In the genomic region with DNA sequence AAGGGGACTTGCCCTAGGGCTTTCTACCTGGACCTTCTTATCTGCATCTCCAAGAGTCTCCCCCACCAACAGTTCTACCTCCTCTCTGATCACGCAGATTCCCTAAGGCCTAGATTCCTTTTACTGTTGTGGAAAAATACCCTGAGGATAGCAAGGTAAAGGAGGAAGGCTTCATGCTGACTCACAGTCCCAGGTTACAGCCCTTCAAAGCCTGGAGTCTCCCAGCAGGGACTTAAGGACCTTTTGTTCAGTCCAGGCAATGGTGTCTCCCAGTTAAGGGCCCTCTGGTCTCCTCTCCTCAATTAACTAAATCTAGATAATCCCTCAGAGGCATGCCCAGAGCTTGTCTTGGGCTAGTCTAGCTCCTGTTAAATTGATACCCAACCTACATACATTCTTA, we compare ENCODE assay signal across 8 mouse cellular contexts. TPM values are rescaled to one million over a fixed set of nuclear protein-coding genes. Genes with fewer than 3 reads are reported as not detected.
DNase-seq lines count a peak whose midpoint lies in the region; ATAC-seq and TF ChIP-seq lines count a peak whose summit lies in the region.
"Had no signal": no experiment of that assay in that cellular context is flagged by ENCODE, and none has a peak within 500 bp of the region (broad histone marks: within the 10 kb centered on the region; RNA-seq: fewer than 3 reads in every experiment).

No protein-coding gene starts in this region.

- H3K4me1 ChIP-seq in lung, postnatal 0 days (ENCODE audit: insufficient read depth, low read depth, low read length), result 0 out of 2 replicates have a peak, but pooled peaks cover 3% of the 10 kb centered on the region
- H3K4me1 ChIP-seq in forebrain, embryonic 15.5 days, result peaks cover 22% of the 10 kb centered on the region
- H3K4me1 ChIP-seq in liver, embryonic 14.5 days (replicated peaks; ENCODE audit: control insufficient read depth in 2 of 2, insufficient read depth in 2 of 2, low read length in 1 of 2), result peaks cover 4 to 18% of the 10 kb centered on the region in 2 experiments; a peak in 3 of 4 replicates

- 48% methylated on average over 1 of the region's 1 CpGs for WGBS in lung, postnatal 0 days
- WGBS in forebrain, embryonic 15.5 days, result 13% methylated on average over 1 of the region's 1 CpGs
- WGBS in liver, embryonic 14.5 days (ENCODE audit: insufficient replicate concordance), result 41% methylated on average over 1 of the region's 1 CpGs

- no peak for TF ChIP-seq EP300 in lung, postnatal 0 days (IDR thresholded peaks at IDR 0.05)
- no peak for TF ChIP-seq EP300 in liver, embryonic 14.5 days (IDR thresholded peaks at IDR 0.05; ENCODE audit: low read depth)

- ATAC-seq in lung, postnatal 0 days, result no peak
- no peak for ATAC-seq in forebrain, embryonic 15.5 days (replicated peaks)
- no peak for ATAC-seq in liver, embryonic 14.5 days (ENCODE audit: insufficient read depth)

- H3K36me3 ChIP-seq in lung, postnatal 0 days (ENCODE audit: insufficient read depth, low read length), result no peaks in the 10 kb centered on the region
- no peaks in the 10 kb centered on the region for H3K36me3 ChIP-seq in forebrain, embryonic 15.5 days
- H3K36me3 ChIP-seq in liver, embryonic 14.5 days (replicated peaks; ENCODE audit: control insufficient read depth, insufficient read depth, low read depth), result no peaks in the 10 kb centered on the region

- no peak overlapping the region for H3K9ac ChIP-seq in lung, postnatal 0 days (replicated peaks; ENCODE audit: low read depth)
- H3K9ac ChIP-seq in forebrain, embryonic 15.5 days (replicated peaks), result no peak overlapping the region
- peak overlapping the region; percentile 31; the same call in 1 of the 2 replicates for H3K9ac ChIP-seq in liver, embryonic 14.5 days (replicated peaks)

- no peak for TF ChIP-seq CTCF in lung, postnatal 0 days (IDR thresholded peaks at IDR 0.05)
- no peak for TF ChIP-seq CTCF in liver, embryonic 14.5 days (IDR thresholded peaks at IDR 0.05; ENCODE audit: low read depth)

- 0 out of 2 replicates have a peak overlapping the region, but pooled peaks have one; percentile 79 for H3K27ac ChIP-seq in lung, postnatal 0 days (ENCODE audit: low read length)
- peak overlapping the region; percentile 97 for H3K27ac ChIP-seq in forebrain, embryonic 15.5 days (replicated peaks)
- H3K27ac ChIP-seq in liver, embryonic 14.5 days, result no peak overlapping the region

- no peak overlapping the region for H3K4me2 ChIP-seq in lung, postnatal 0 days (replicated peaks; ENCODE audit: low read depth, low read length)
- peak overlapping the region; percentile 83 for H3K4me2 ChIP-seq in forebrain, embryonic 15.5 days (replicated peaks)
- peak overlapping the region; percentile 79 for H3K4me2 ChIP-seq in liver, embryonic 14.5 days (ENCODE audit: low read depth)

- no peak overlapping the region for H3K4me3 ChIP-seq in lung, postnatal 0 days (ENCODE audit: low read depth, low read length)
- peak overlapping the region; percentile 45 for H3K4me3 ChIP-seq in forebrain, embryonic 15.5 days
- H3K4me3 ChIP-seq in liver, embryonic 14.5 days (ENCODE audit: insufficient read depth in 1 of 2, low read depth in 2 of 2, low read length in 2 of 2), result peak overlapping the region; percentile 45 to 53; a peak in 1 of 4 replicates

- DNase-seq in lung, postnatal 0 days (ENCODE audit: low spot score), result no peak
- no peak for DNase-seq in lung, postnatal 4 days
- DNase-seq in liver, embryonic 14.5 days (ENCODE audit: low read depth in 3 of 3, low spot score in 3 of 3), result no peak
- no peak for DNase-seq in right cerebral cortex, adult 18-20 months
- DNase-seq in cerebellum, adult 9-11 months, result no peak
- no peak for DNase-seq in spleen, postnatal 10 days (ENCODE audit: low spot score in 2 of 2)
- DNase-seq: adrenal gland, adult 8-10 months had no signal

- no peaks in the 10 kb centered on the region for H3K9me3 ChIP-seq in lung, postnatal 0 days (ENCODE audit: low read length)
- no peaks in the 10 kb centered on the region for H3K9me3 ChIP-seq in forebrain, embryonic 15.5 days
- H3K9me3 ChIP-seq in liver, embryonic 14.5 days (ENCODE audit: control insufficient read depth, low read length), result no peaks in the 10 kb centered on the region

- H3K27me3 ChIP-seq in lung, postnatal 0 days (replicated peaks; ENCODE audit: insufficient read depth, low read length), result no peaks in the 10 kb centered on the region
- H3K27me3 ChIP-seq in forebrain, embryonic 15.5 days, result no peaks in the 10 kb centered on the region
- H3K27me3 ChIP-seq in liver, embryonic 14.5 days (ENCODE audit: control insufficient read depth, insufficient read depth, low read length), result no peaks in the 10 kb centered on the region

RNA-seq across cellular contexts. Expression of a gene that starts 8.5 kb away (rescaled TPM):
- polyA plus RNA-seq in lung, postnatal 0 days (2015; fragmentation: Nextera tagmentation; extraction: Ambion mirVana), result 1.4 and 1.8 TPM in 2 replicates
- polyA plus RNA-seq in forebrain, embryonic 15.5 days (2015; fragmentation: Nextera tagmentation; extraction: Ambion mirVana), result not detected in 2 replicates
- polyA plus RNA-seq in liver, embryonic 14.5 days (2012; rRNA removed), result not detected in 2 replicates
- polyA plus RNA-seq in liver, embryonic 14.5 days (2014; fragmentation: Nextera tagmentation; extraction: Ambion mirVana), result not detected in 2 replicates

RNA-seq across cellular contexts. Expression of a gene that starts 19.8 kb away (rescaled TPM):
- 14.2 and 15.1 TPM in 2 replicates for polyA plus RNA-seq in lung, postnatal 0 days (2015; fragmentation: Nextera tagmentation; extraction: Ambion mirVana)
- 58.0 and 58.4 TPM in 2 replicates for polyA plus RNA-seq in forebrain, embryonic 15.5 days (2015; fragmentation: Nextera tagmentation; extraction: Ambion mirVana)
- 14.6 and 16.7 TPM in 2 replicates for polyA plus RNA-seq in liver, embryonic 14.5 days (2012; rRNA removed)
- 8.2 and 11.3 TPM in 2 replicates for polyA plus RNA-seq in liver, embryonic 14.5 days (2014; fragmentation: Nextera tagmentation; extraction: Ambion mirVana)

RNA-seq across cellular contexts. Expression of a gene that starts 30.9 kb away (rescaled TPM):
- polyA plus RNA-seq in lung, postnatal 0 days (2015; fragmentation: Nextera tagmentation; extraction: Ambion mirVana), result not detected in 2 replicates
- 0.39 TPM in 1 of 2 replicates, not detected in the other for polyA plus RNA-seq in forebrain, embryonic 15.5 days (2015; fragmentation: Nextera tagmentation; extraction: Ambion mirVana)
- polyA plus RNA-seq in liver, embryonic 14.5 days (2012; rRNA removed), result not detected in 2 replicates
- not detected in 2 replicates for polyA plus RNA-seq in liver, embryonic 14.5 days (2014; fragmentation: Nextera tagmentation; extraction: Ambion mirVana)

RNA-seq across cellular contexts. Expression of a gene that starts 38.7 kb away (rescaled TPM):
- polyA plus RNA-seq in lung, postnatal 0 days (2015; fragmentation: Nextera tagmentation; extraction: Ambion mirVana), result 6.3 TPM in 2 replicates
- 10.5 and 12.8 TPM in 2 replicates for polyA plus RNA-seq in forebrain, embryonic 15.5 days (2015; fragmentation: Nextera tagmentation; extraction: Ambion mirVana)
- polyA plus RNA-seq in liver, embryonic 14.5 days (2012; rRNA removed), result 3.2 and 3.8 TPM in 2 replicates
- polyA plus RNA-seq in liver, embryonic 14.5 days (2014; fragmentation: Nextera tagmentation; extraction: Ambion mirVana), result 4.7 and 5.9 TPM in 2 replicates

RNA-seq across cellular contexts. Expression of a gene that starts 38.7 kb away (rescaled TPM):
- polyA plus RNA-seq in lung, postnatal 0 days (2015; fragmentation: Nextera tagmentation; extraction: Ambion mirVana), result 19.8 and 23.0 TPM in 2 replicates
- 47.9 and 51.0 TPM in 2 replicates for polyA plus RNA-seq in forebrain, embryonic 15.5 days (2015; fragmentation: Nextera tagmentation; extraction: Ambion mirVana)
- 5.6 and 9.1 TPM in 2 replicates for polyA plus RNA-seq in liver, embryonic 14.5 days (2012; rRNA removed)
- 14.9 and 15.5 TPM in 2 replicates for polyA plus RNA-seq in liver, embryonic 14.5 days (2014; fragmentation: Nextera tagmentation; extraction: Ambion mirVana)
